Mouse (Mus musculus): ENCODE data around the gene Nfkbid.

DNA sequence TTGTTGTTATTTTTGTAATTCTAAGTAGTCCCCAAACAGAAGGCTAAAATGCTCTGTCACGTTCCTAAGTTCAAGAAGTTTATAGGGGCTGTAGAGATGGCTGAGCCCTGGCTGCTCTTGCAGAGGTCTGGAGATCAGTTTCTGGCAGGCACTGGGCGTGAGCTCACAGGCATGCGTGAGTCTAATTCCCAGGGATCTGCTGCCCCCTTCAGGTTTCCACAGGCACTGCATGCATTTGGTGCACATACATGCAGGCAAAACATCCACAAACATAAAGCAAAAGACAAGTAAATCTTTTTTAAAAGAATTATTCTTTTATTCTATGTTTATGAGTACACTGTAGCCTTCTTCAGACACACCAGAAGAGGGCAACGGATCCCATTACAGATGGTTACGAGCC, 50.9 kb downstream of the Nfkbid start:
- TF ChIP-seq CTCF (conservative IDR thresholded peaks at IDR 0.05; ENCODE audit: insufficient read depth, insufficient read length, low read depth, low read length) (peak; percentile 74), POLR2A (IDR thresholded peaks at IDR 0.05; ENCODE audit: low read depth, low read length) (no peak)
